Mouse (Mus musculus) adrenal gland, postnatal 36 days (tissue): ENCODE measurements around the gene Kcnn1. TPM values are rescaled to one million over a fixed set of nuclear protein-coding genes. Genes with fewer than 3 reads are reported as not detected.

Source experiments
- DNase-seq, 2 experiments: peaks; one replicate each; pipeline ENCODE4 v3.0.0; 2021; ENCODE audit warnings: mixed read lengths in 1 of 2
- total RNA-seq, 2 experiments: library from RNA; stranded (reverse); gene quantifications; 2 replicates each; pipeline ENCODE4 v1.2.3; 2021

Gene Kcnn1
- total RNA-seq, 2 experiments from 2014 or later: 2.3 to 4.0 TPM

DNA sequence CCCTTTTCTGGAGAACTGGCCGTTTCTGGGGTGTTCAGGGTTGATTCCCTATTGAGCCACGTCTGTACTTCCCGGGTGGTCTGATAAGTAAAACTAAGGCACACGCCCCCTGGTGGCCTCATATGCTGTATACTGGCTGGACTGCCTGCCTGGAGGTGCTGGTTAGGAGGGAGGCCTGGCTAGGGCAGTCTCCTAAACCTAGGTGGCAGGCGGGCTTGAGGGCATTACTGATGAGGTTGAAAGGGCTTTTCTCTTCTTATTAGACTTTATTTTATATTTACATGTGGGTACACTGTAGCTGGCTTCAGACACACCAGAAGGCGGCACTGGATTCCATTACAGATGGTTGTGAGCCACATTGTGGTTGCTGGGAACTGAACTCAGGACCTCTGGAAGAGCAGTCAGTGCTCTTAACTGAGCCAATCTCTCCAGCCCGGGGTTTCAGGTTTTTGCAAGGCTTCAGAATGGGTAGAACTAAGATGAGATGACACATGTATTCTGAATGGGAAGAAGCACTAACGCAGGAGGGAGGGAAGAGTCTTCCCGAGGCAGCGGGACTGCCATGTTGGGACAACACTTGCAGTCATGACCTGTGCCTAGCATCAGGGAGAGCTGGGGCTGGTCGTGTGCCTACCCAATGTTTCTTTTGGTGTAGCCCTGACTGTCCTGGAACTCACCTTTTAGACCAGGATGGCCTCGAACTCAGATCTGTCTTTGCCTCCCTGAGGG, 30.8 kb upstream of the Kcnn1 start:
- DNase-seq: peak; percentile 74 to 84

DNA sequence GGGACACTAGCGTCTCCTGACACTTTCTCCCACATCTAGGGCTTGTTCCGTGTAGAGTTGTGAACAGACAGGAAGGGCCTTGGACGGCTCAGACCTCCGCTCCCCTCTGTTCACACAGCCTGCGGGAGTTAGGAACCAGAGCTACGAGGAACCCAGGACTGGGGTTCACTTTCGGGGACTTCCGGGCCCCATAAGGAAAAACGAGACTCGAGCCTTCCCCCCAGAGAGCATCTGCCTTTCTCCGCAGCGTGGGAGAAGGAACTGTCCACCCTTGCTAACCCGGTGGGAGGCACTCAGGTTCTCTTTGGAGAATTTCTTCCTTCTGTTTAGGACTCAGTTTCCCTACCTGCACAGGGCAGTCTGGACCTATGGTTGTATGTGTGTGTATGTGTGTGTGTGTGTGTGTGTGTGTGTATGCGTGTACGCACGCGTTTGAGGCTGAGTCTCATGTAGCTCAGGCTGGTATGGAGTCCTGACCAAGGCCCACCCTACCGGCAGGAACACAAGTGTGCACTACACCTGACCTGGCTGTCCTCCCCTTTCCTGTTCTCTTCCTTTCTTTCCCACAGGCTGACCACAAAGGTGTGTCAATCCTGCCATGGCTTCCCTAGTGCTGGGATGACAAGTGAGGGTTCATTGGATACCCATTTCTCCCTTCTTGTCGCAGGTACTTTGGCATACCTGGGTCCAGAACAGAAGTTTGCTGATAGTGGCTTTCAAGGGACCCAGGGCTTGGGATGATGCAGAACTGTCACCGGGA, 30.0 kb upstream of the Kcnn1 start:
- no peak for DNase-seq

- no peak for DNase-seq
Measured at GRCm38 (mm10) chr8:70892022-70892895, 29.2 kb upstream of the Kcnn1 start, which contains the start of gene Slc5a5. Slc5a5 (minus strand) TSS chr8:70892757.

- DNase-seq: no peak
Measured at GRCm38 (mm10) chr8:70891356-70891755, 28.3 kb upstream of the Kcnn1 start.

DNA sequence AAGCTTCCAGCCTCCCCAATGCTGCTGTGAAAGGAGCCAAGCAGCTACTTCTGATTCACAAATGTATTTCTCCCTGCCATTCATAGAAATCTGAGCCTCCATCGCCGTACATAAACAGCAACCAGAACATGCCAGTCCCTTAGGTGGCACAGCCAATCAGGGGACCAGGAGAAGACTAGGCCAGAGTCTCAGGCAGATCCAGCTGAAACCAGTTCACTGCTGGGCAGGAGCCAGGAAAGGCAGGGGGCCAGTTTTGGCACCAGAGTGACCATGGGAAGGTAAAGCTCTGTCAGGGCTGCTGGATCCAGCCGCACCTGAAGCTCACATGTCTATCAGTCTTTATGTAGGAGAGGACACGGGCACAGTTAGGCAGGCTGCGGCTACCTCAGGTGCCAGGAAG, 27.6 kb upstream of the Kcnn1 start:
- no peak for DNase-seq

- DNase-seq: peak in 1 of 2 experiments; percentile 67
Measured at GRCm38 (mm10) chr8:70887669-70888068, 24.6 kb upstream of the Kcnn1 start.

DNA sequence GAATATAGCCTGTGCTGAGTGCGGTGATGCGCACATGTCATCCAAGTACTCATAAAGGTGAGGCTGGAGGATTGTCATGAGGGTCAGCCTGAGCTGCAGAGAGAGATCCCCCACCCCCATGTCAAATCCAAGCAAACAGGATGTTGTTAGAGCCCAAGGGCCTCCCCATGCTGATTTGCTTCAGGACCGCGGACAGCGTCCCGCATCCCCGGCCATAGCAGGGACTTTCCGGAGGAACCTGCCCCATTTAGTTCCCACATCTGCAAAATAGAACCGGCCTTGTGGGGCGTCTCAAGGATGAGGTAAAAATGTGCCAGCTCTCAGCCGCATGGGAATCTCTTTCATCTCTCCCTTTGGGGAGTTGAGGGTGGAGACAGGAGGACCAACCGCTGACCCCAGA, 22.6 kb upstream of the Kcnn1 start:
- peak in 1 of 2 experiments; percentile 61 for DNase-seq

GRCm38 (mm10) chr8:70884683-70885082, 21.6 kb upstream of the Kcnn1 start:
- DNase-seq: no peak

- no peak for DNase-seq
Measured at GRCm38 (mm10) chr8:70884186-70884585, 21.1 kb upstream of the Kcnn1 start.

DNA sequence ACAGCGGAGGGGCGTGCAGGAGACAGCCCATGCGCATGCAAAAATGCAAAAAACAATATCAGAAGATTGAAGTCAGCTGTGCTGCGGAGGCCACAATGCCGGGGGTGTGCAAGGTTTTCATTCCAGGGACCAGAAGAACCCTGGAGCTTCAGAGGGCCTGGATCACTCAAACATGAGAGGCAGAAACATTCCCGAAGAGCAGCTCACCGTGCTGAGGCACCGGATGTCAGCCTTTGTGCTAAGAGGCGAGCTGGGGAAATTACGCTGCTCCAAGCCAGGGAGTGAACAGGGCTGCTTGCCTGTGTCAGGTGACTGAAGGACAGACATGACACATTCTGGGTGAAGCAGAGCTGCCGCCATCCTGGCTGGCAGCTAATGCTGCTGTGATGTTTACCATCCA, 17.5 kb upstream of the Kcnn1 start:
- peak in 1 of 2 experiments; percentile 32 for DNase-seq

DNA sequence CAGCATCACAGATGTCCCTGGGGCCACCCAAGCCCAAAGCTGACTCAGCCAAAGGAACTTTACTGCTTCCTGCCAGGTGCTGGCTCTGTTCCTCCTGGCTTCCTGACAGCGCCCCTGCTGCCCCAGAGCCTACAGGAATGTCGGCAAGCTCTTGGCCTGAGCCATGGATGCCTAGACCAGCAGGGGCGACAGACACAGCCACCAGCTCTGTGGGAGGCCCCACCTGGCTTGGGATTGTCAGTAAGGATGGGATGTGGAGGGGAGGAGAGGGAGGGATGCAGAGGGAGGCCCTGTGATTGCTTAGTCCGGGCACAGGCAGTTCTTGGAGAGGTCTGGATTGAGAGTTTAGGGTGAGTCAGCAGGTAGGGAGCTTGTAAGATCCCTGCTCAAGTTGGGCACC, 17.1 kb upstream of the Kcnn1 start:
- DNase-seq: peak in 1 of 2 experiments; percentile 63

DNA sequence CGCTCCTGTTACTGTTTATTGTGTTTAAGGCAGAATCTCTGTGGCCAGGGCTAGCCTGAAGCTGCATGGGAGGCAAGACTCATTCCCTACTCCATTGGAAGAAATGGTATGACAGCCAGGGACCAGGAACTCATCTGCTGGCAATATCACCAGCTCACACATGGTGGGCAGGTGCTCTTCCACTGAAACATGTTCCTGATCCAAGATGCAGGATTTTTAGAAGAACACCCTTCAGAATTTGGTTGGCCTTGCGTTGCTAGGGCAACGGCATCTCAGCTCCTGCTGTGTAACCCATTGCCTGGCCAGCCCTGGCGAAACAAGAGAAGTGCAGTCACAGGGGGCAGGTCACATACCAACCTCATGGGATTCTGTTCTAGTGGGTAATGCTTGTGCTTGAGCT, 16.4 kb upstream of the Kcnn1 start:
- DNase-seq: no peak

DNA sequence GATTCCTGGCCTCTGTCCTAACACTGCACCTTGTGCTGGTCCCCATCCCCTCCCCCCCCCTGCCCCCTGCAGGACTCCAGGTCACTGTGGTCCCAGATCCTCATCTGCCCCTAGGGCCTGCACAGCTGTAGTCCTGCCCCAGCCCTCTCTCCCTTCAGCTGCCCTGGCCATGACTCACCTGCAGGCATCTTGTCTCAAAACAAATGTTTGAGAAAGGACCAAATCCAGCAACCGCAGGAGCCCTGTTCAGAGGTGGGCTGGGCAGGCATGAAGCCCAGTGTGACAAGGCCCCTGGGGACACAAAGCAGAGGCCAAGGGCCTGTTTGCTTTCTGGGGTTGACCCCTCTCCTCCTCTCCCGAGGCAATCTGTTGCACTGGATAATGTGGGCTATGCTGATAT, 15.1 kb upstream of the Kcnn1 start:
- DNase-seq: no peak

DNA sequence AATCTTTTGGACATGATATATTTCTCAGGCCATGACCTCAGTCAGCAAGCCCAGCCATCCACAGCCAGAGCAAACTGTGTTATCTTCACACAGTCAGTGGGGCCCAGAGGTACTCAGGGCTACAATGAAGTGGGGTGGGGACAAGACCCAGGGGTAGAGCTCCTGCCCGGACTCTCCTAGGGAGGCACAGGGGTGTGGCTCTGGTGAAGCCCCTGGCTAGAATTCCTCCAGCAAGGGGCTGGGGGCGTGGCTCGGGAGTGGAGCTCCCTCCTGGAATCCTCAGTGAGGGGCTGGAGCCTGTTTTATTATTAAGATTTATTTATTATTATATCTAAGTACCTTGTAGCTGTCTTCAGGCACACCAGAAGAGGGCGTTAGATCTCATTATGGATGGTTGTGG, 13.3 kb upstream of the Kcnn1 start:
- DNase-seq: no peak

- no peak for DNase-seq
Measured at GRCm38 (mm10) chr8:70874441-70874840, 11.4 kb upstream of the Kcnn1 start.

GRCm38 (mm10) chr8:70873364-70873985, 10.4 kb upstream of the Kcnn1 start, which contains the start of gene Ccdc124:
Ccdc124 (minus strand) TSS chr8:70873935.
- peak; percentile 96 to 98 for DNase-seq

- no peak for DNase-seq
Measured at GRCm38 (mm10) chr8:70872643-70873363, 9.7 kb upstream of the Kcnn1 start.

- DNase-seq: no peak
Measured at GRCm38 (mm10) chr8:70871195-70871807, 8.2 kb upstream of the Kcnn1 start.

DNA sequence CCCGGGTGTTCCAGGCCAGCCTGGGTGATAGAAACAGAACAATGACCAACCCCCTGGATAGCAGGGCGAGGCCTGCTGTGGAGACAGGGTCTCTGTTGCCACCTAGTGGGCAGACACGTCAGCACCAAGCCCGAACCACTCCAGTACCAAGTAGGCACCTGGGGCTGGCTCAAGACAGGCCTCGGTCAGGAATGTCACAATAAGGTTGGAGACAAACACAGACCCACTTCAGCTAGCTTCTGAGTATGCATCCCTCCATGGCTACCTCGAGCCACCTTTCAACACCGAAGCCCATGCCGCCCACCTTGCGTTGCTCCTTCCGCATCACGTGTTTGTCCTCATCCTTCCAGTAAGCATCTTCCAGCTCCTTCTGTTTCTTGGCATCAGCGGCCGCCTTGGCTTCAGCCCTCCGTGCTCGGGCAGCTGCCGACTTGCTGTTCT, 6.6 kb upstream of the Kcnn1 start:
- DNase-seq: peak; percentile 76 to 83

GRCm38 (mm10) chr8:70869199-70869571, 6.1 kb upstream of the Kcnn1 start:
- no peak for DNase-seq
